Mouse (Mus musculus) bone marrow, adult 2 months (tissue): ENCODE measurements around the gene Lingo1.

Experiments
- CTCF ChIP-seq: fragments of 200-500 bp; IDR thresholded peaks from 2 replicates; pipeline ENCODE4 v1.5.1; 2011; ENCODE audit warnings: low read length, control low read depth; ENCODE audit not compliant: control insufficient read depth, insufficient read depth
- POLR2A ChIP-seq: fragments of 200-500 bp; IDR thresholded peaks from 2 replicates; pipeline ENCODE4 v1.6.1; 2011; ENCODE audit warnings: low read depth, mild to moderate bottlenecking, control low read depth, low read length, borderline replicate concordance; ENCODE audit not compliant: control insufficient read depth

DNA sequence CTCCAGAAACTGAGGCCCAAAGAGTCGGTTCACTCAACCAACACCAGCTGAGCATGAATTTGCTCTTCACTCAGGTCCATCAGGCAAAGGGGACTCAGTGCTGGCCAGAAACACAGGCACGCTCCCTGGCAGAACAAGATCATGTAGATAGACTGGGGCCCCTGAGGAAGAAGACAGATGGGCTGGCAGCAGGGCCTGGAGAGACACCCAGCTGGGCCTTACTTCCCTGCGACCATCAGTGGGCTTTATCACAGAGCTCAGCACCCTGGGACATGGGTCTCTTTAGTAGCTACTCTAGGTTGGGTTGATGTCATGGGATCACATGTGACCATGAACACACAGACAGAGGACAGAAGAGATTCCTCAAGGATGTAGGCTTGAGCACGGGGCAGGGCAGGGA is 137.7 kb downstream of the Lingo1 start:
- TF ChIP-seq POLR2A (no peak), CTCF (no peak)
